Mouse (Mus musculus) hindbrain, embryonic 15.5 days (tissue): ENCODE results near the gene Gm20708. TPM values are rescaled to one million over a fixed set of nuclear protein-coding genes. Genes with fewer than 3 reads are reported as not detected.

Experiments used
- ATAC-seq: fragments of 200-750 bp; cut with Nextera tagmentation; 2 replicates; pipeline ENCODE4 v1.8.0; 2017; ENCODE audit warnings: low read depth, moderate number of reproducible peaks, moderate TSS enrichment; ENCODE audit not compliant: low FRiP score
- H3K27ac ChIP-seq: fragments of 300-500 bp; sonication (generic); replicated peaks from 2 replicates; pipeline ENCODE4 v1.5.1; 2015; ENCODE audit warnings: mild to moderate bottlenecking, inconsistent platforms
- H3K27me3 ChIP-seq: fragments of 300-500 bp; sonication (generic); 2 replicates; pipeline ENCODE4 v1.6.1; 2015; ENCODE audit warnings: control low read depth, inconsistent platforms
- H3K36me3 ChIP-seq: fragments of 300-500 bp; sonication (generic); 2 replicates; pipeline ENCODE4 v1.6.1; 2015; ENCODE audit warnings: control low read depth, inconsistent platforms
- H3K4me1 ChIP-seq: fragments of 300-500 bp; sonication (generic); replicated peaks from 2 replicates; pipeline ENCODE4 v1.6.1; 2015; ENCODE audit warnings: control low read depth, inconsistent platforms
- H3K4me2 ChIP-seq: fragments of 300-500 bp; sonication (generic); 2 replicates; pipeline ENCODE4 v1.6.1; 2015; ENCODE audit warnings: moderate library complexity, mild to moderate bottlenecking, inconsistent platforms
- H3K4me3 ChIP-seq: fragments of 300-500 bp; sonication (generic); 2 replicates; pipeline ENCODE4 v1.5.1; 2015; ENCODE audit warnings: mild to moderate bottlenecking, inconsistent platforms
- H3K9ac ChIP-seq: fragments of 300-500 bp; sonication (generic); 2 replicates; pipeline ENCODE4 v1.6.1; 2015; ENCODE audit warnings: inconsistent platforms
- H3K9me3 ChIP-seq: fragments of 300-500 bp; sonication (generic); 2 replicates; pipeline ENCODE4 v1.6.1; 2016; ENCODE audit warnings: control low read depth, inconsistent platforms
- WGBS: fragments of 180-500 bp; shearing (Covaris S2); methylation state at CpG from one replicate; pipeline ENCODE4 v1.1.7; 2015; 5-methylcytosine and 5-hydroxymethylcytosine counted together
- polyA plus RNA-seq: library from polyadenylated mRNA; unstranded; fragments of >200 nt; fragmentation: Nextera tagmentation; extraction: Ambion mirVana; gene quantifications from 2 replicates; pipeline ENCODE4 v1.2.1, GENCODE M21; 2015

Gene Gm20708
- polyA plus RNA-seq, 1 experiment from 2014 or later, result 1.6 TPM

DNA sequence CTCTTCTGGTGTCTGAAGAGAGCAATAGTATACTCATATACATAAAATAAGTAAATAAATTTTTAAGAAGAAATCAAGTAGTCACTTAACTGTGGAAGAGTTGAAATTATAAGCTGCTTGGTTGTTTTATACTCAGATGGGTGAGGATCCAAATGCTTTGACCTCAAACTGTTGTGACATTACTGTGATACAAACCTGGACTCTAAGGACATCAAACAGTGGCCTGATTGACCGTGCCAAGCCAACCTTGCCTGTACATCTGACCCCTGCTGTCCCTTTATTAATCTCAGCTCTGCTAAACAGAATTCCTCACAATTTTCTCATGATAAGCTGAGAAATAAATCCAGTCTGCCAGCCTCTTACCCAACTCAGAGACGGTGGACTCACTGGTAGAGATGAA lies 36.2 kb downstream of the Gm20708 start:
- Histone ChIP-seq H3K9ac (no peak overlapping the region), H3K4me1 (peaks cover 18% of the 10 kb centered on the region), H3K27me3 (no peaks in the 10 kb centered on the region), H3K27ac (no peak overlapping the region), H3K9me3 (no peaks in the 10 kb centered on the region), H3K4me2 (no peak overlapping the region), H3K4me3 (no peak overlapping the region), H3K36me3 (no peaks in the 10 kb centered on the region)
- 83% methylated on average over 2 of the region's 2 CpGs for WGBS
- ATAC-seq, result no peak

DNA sequence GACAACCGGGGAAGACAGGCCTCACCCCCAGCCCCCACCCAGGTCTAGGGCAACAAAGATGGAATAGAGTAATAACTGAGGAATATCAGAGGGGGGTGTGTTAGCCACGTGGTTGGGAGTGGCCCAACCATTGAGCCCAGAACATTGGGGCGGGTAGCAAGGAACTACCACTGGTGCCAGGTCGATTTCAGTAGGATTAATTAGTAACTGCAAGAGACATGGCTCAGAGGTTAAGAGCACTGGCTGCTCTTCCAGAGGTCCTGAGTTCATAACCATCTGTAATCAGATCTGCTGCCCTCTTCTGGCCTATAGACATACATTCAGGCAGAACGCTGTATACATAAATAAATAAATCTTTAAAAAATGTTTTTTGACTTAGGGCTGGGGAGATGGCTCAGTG lies 37.2 kb downstream of the Gm20708 start:
- WGBS, result 49% methylated on average over 5 of the region's 5 CpGs

DNA sequence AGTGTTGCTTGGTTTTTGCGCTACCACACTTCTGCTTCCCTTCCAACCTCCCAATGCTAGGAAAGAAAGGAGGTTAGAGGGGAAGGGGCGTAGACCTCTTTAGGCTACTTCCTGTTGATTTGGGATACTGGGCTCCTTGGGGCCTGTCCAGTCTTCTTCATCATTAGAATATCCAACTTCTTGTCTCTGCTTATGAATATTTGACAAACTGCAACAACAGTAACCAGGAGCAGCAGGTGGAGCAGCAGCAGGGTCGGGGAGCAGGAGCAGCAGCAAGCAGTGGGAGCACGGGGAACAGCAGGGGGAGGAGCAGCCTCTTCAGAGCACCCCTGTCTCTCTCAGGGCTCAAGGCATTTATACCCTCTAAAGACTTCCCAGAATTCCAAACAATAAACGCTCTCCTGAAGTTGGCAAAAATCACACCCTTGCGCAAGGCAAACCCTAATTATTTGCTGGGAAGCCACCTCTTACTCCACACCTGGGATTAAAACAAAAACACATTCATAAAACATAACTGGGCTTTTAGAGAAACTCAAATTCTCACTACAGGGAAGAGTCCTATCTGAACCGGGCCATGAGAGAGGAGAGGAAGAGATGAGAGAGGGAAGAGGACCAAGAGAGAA lies 38.2 kb downstream of the Gm20708 start:
- WGBS, result 83% methylated on average over 7 of the region's 7 CpGs
- Histone ChIP-seq H3K4me2 (peak overlapping the region; percentile 79), H3K36me3 (no peaks in the 10 kb centered on the region), H3K4me3 (no peak overlapping the region), H3K27ac (peak overlapping the region; percentile 98), H3K9me3 (no peaks in the 10 kb centered on the region), H3K27me3 (no peaks in the 10 kb centered on the region), H3K4me1 (peaks cover 18% of the 10 kb centered on the region), H3K9ac (peak overlapping the region; percentile 87)
- no peak for ATAC-seq

More for the DNA sequence above, 37.2 kb downstream of the Gm20708 start:
- H3K4me1 ChIP-seq, result peaks cover 18% of the 10 kb centered on the region
- no peak overlapping the region for H3K27ac ChIP-seq
- H3K9me3 ChIP-seq, result no peaks in the 10 kb centered on the region
- no peak for ATAC-seq
- no peaks in the 10 kb centered on the region for H3K36me3 ChIP-seq
- H3K27me3 ChIP-seq, result no peaks in the 10 kb centered on the region
- no peak overlapping the region for H3K4me2 ChIP-seq
- no peak overlapping the region for H3K4me3 ChIP-seq
- no peak overlapping the region for H3K9ac ChIP-seq

DNA sequence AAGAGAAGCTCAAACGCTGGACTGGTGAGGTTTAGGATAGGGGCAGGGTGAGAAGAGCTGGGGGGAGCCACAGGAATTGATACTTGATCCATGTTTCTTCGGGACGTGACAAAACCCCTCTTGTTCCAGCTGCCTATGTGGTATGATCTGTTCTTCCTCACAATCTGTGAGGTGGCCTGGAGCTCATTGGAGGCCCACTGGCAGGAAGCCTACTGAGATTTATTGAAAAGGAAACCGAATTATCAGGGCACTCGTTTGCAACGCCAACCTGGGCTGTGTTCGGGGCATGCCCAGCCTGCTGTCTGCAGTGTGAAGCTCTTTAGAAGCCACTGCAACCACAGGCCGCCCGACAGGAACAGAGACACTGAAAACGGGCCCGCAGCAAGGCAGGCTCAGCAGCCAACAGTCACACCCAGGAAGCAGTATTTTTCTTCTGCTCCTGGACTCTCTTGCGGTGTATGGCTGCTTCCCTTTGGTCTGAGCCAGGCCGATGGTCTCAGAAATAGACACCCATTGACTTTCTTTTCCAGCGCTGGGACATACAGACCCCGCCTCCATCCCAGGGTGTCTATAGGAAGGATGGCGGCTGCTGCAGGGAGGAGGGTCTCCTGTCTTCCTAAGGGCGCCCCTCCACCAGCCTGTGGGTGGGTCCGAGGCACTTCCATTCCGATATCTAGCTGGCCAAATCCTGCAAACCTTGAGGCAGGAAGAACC lies 39.0 kb downstream of the Gm20708 start:
- no peaks in the 10 kb centered on the region for H3K9me3 ChIP-seq
- WGBS, result 13% methylated on average over 19 of the region's 19 CpGs
- peak; percentile 90 for ATAC-seq
- H3K36me3 ChIP-seq, result no peaks in the 10 kb centered on the region
- peak overlapping the region; percentile 78 for H3K4me3 ChIP-seq
- peak overlapping the region; percentile 79 for H3K4me2 ChIP-seq
- H3K4me1 ChIP-seq, result peaks cover 18% of the 10 kb centered on the region
- no peaks in the 10 kb centered on the region for H3K27me3 ChIP-seq
- peak overlapping the region; percentile 87 for H3K9ac ChIP-seq
- peak overlapping the region; percentile 98 for H3K27ac ChIP-seq

DNA sequence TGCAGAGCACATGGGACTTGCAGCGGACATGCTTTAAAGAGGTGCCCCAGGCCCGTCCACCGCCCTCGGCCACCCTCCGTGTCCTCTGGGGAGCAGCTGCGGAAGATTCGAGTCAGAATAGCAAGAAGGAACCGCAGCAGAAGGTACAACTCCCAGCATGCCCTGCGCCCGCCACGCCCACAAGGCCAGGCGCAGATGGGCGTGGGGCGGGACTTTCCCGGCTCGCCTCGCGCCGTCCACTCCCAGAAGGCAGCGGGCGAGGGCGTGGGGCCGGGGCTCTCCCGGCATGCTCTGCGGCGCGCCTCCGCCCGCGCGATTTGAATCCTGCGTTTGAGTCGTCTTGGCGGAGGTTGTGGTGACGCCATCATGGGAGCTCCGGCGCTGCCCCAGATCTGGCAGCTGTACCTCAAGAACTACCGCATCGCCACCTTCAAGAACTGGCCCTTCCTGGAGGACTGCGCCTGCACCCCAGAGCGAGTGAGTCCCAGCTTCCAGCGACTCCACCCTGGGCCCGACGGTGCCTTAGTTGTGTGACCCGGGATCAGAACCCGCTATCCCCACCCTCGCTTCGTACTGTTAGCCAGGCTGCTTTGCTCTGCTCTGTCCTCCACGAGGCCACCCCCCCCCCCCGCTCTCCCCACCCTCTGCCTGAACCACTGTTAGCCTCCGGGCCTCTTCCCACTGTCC lies 39.7 kb downstream of the Gm20708 start, which contains the start of gene Birc5:
Gene Birc5, plus strand, starts transcription at position 267 of the 687 bp plus-strand sequence.
- under 1% methylated on average over 51 of the region's 51 CpGs for WGBS
- peak within 1 kb of the TSS; percentile 87 for H3K9ac ChIP-seq
- peaks cover 18% of the 10 kb centered on the region for H3K4me1 ChIP-seq
- H3K4me3 ChIP-seq, result peak within 1 kb of the TSS; percentile 78
- H3K36me3 ChIP-seq, result no peaks in the 10 kb centered on the region
- H3K27ac ChIP-seq, result peak within 1 kb of the TSS; percentile 98
- peak; percentile 95 for ATAC-seq
- H3K4me2 ChIP-seq, result peak within 1 kb of the TSS; percentile 79
- no peaks in the 10 kb centered on the region for H3K27me3 ChIP-seq
- no peaks in the 10 kb centered on the region for H3K9me3 ChIP-seq

DNA sequence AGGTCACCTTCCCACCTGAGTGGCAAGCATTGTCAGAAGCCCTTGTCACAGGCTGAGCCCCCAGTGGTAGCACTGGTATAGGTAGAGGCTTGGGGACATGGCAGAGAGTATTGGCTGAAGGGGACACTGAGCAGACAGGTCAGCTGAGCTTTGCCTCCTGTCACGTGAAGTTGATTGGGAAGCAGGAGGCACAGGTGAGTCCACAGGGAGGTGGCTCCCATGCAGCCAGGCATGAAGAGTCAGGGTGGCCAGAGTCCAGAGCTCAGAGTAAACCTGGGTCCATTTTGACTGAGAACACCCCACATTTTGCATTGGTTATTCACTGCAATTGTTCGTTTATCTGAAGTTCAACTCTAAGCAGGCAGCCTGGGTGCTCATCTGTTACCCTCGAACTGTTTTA lies 43.4 kb downstream of the Gm20708 start:
- no peak overlapping the region for H3K4me2 ChIP-seq

DNA sequence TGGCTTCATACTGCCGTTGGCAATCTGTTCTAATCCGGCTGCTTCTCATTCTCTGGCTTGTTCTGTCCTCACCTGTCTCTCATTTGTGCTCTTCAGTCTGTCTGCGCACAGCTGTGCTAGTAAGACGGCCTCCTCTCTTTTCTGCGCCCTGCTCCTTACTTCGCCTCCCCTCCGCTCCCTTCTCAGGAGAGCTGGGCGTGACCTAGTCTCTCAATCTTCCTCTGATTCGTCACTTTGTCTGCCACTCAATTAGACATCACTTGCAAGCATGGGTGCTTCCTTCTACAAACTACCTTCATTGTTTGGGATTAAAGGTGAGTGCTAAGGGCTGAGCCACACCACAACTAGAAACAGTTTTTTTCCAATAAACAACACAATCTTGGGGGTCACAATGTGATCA lies 44.8 kb downstream of the Gm20708 start:
- ATAC-seq, result no peak
- no peak overlapping the region for H3K9ac ChIP-seq
- no peaks in the 10 kb centered on the region for H3K36me3 ChIP-seq
- no peaks in the 10 kb centered on the region for H3K9me3 ChIP-seq
- peaks cover 8% of the 10 kb centered on the region for H3K4me1 ChIP-seq
- no peak overlapping the region for H3K27ac ChIP-seq
- WGBS, result 94% methylated on average over 9 of the region's 9 CpGs
- peaks cover 3% of the 10 kb centered on the region; the same call in 1 of the 2 replicates for H3K27me3 ChIP-seq
- H3K4me2 ChIP-seq, result no peak overlapping the region
- H3K4me3 ChIP-seq, result no peak overlapping the region

More for the DNA sequence above, 43.4 kb downstream of the Gm20708 start:
- 94% methylated on average over 3 of the region's 3 CpGs for WGBS
- Histone ChIP-seq H3K27me3 (no peaks in the 10 kb centered on the region), H3K27ac (no peak overlapping the region), H3K9me3 (no peaks in the 10 kb centered on the region), H3K36me3 (no peaks in the 10 kb centered on the region), H3K4me3 (no peak overlapping the region), H3K9ac (no peak overlapping the region), H3K4me1 (peaks cover 16% of the 10 kb centered on the region)
- no peak for ATAC-seq

DNA sequence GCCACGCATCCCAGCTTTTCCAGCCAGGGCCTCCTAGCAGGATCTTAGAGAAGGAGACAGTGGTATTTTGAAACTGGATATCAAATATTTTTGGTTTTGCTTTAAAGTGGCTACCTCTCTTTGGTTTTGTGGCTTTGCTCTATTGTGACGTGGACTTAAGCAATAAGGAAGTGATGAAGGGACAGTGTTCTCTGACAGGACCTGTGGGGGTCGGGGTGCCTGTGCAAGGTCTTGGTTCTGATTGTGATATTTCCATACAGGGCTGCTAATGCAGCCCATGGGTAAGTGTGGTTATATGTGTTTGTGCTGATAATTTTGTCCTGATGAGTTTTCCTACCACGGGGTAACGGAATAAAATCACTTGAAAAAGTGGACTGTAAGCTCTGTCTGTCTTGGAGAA lies 45.9 kb downstream of the Gm20708 start:
- no peak for ATAC-seq
- Histone ChIP-seq H3K9me3 (no peaks in the 10 kb centered on the region), H3K27ac (no peak overlapping the region), H3K4me1 (peaks cover 4% of the 10 kb centered on the region; the same call in 1 of the 2 replicates), H3K36me3 (no peaks in the 10 kb centered on the region), H3K9ac (no peak overlapping the region), H3K27me3 (peaks cover 12% of the 10 kb centered on the region), H3K4me2 (no peak overlapping the region), H3K4me3 (no peak overlapping the region)
- 93% methylated on average over 5 of the region's 5 CpGs for WGBS

DNA sequence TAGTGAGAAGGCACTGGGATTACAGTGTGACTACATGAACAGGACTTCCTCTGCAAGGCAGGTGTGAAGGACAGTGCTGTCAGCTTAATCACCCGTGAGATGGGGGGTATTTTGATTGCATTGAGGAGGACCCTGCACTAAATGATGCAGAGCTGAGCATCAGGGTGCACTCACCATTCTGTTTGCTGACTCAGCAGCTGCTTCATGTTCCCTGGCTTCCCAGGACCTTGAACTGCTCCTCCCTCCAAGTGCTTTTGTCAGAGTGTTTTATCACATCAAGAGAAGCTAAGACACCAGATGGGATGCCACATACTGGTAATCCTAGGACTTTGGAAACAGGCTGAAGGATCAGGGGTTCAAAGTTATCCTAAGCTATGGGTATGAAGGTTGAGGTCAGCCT lies 46.5 kb downstream of the Gm20708 start:
- no peak overlapping the region for H3K9ac ChIP-seq
- no peak for ATAC-seq
- 85% methylated on average over 1 of the region's 1 CpGs for WGBS

DNA sequence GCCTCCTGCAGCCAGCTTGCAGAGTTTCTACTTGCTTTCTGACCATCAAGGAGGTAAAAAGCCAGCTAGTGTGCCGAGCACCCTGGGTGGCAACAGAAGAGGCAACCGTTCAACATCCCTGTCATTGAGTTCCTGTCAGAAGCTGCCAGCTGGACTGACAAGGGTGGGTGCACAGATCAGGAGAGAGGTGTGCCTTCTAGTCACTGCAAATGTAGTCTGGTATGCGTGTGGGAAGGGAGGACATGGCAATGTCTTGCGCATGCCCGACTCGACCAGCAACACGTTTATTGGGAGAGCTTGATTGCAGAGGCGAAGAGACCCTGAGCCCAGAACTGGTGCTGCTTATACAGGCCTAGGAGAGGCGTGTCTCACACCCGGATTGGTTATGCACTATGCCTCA lies 48.0 kb downstream of the Gm20708 start:
- Histone ChIP-seq H3K27me3 (peaks cover 26% of the 10 kb centered on the region), H3K36me3 (no peaks in the 10 kb centered on the region), H3K4me3 (no peak overlapping the region), H3K9me3 (no peaks in the 10 kb centered on the region), H3K27ac (no peak overlapping the region), H3K9ac (no peak overlapping the region), H3K4me1 (peaks cover 8% of the 10 kb centered on the region; the same call in 1 of the 2 replicates), H3K4me2 (no peak overlapping the region)
- 96% methylated on average over 10 of the region's 10 CpGs for WGBS
- no peak for ATAC-seq

More for the DNA sequence above, 46.5 kb downstream of the Gm20708 start:
- Histone ChIP-seq H3K4me3 (no peak overlapping the region), H3K36me3 (no peaks in the 10 kb centered on the region), H3K27ac (no peak overlapping the region), H3K4me1 (peaks cover 8% of the 10 kb centered on the region; the same call in 1 of the 2 replicates), H3K9me3 (no peaks in the 10 kb centered on the region), H3K4me2 (no peak overlapping the region), H3K27me3 (peaks cover 18% of the 10 kb centered on the region)

DNA sequence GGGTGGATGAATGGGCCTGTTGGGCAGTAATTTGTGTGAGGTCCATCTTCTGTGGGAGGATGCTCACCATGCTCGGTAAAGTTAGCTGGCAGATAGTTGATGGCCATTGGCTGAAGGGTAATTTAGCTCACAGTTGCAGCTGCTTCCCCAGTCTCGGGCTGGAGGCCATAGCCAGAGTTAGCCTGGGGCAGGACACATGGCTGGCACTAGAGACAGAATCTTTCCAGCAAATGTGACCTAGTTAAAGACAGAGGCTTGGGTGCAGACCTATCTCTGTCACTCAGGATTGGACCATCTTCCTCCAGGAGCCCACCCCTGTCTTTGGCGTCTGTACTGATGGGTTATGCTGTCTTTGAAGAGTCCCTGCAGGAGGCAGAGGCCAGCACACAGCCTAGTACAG lies 48.9 kb downstream of the Gm20708 start:
- no peak overlapping the region for H3K9ac ChIP-seq
- no peak overlapping the region for H3K4me3 ChIP-seq
- no peak overlapping the region for H3K27ac ChIP-seq
- no peaks in the 10 kb centered on the region for H3K36me3 ChIP-seq
- H3K9me3 ChIP-seq, result no peaks in the 10 kb centered on the region
- H3K27me3 ChIP-seq, result peaks cover 26% of the 10 kb centered on the region
- no peak for ATAC-seq
- H3K4me2 ChIP-seq, result no peak overlapping the region
- H3K4me1 ChIP-seq, result peaks cover 8% of the 10 kb centered on the region; the same call in 1 of the 2 replicates
- 34% methylated on average over 3 of the region's 3 CpGs for WGBS

DNA sequence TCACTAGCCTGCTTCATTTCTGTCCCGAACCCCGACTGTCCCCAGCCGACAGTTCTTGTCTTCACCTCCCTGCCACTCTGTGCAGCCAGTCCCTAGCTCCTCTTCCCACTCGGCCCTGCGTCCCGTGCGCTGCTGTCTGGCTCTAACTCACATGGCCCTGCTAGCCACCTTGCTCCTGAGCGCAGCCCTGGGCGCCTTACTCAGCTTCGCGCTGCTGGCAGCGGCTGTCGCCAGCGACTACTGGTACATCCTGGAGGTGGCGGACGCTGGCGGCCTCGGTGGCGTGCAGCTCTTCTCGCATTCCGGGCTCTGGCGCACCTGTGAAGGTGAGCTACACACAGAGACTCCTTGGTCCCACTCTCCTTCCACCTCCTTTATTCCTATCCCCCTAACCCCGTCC lies 51.1 kb downstream of the Gm20708 start, which contains the start of gene Tmem235:
Gene Tmem235, plus strand, starts transcription at position 152 of the 400 bp plus-strand sequence.
- H3K4me2 ChIP-seq, result peak within 1 kb of the TSS; percentile 27; the same call in 1 of the 2 replicates

More for the DNA sequence above, 51.1 kb downstream of the Gm20708 start, which contains the start of gene Tmem235:
- Histone ChIP-seq H3K27me3 (peaks cover 26% of the 10 kb centered on the region), H3K9ac (no peak within 1 kb of the TSS), H3K27ac (no peak within 1 kb of the TSS), H3K4me1 (peaks cover 10% of the 10 kb centered on the region; the same call in 1 of the 2 replicates), H3K9me3 (no peaks in the 10 kb centered on the region), H3K4me3 (no peak within 1 kb of the TSS), H3K36me3 (no peaks in the 10 kb centered on the region)
- ATAC-seq, result no peak
- 4% methylated on average over 23 of the region's 23 CpGs for WGBS
